Mouse (Mus musculus): ENCODE data around the gene Gdpd3. TPM values are rescaled to one million over a fixed set of nuclear protein-coding genes. Genes with fewer than 3 reads are reported as not detected.

Gdpd3 gene
- polyA plus RNA-seq, 1 experiment from 2014 or later, result 1.9 TPM

GRCm38 (mm10) chr7:126785056-126785455 lies 18.9 kb downstream of the Gdpd3 start:
- 87% methylated on average over 4 of the region's 4 CpGs for WGBS
- H3K9me3 ChIP-seq (ENCODE audit: control insufficient read depth, low read length), result no peaks in the 10 kb centered on the region
- peaks cover 28% of the 10 kb centered on the region for H3K36me3 ChIP-seq (ENCODE audit: control insufficient read depth, insufficient read depth, low read length)
- ATAC-seq (replicated peaks; ENCODE audit: low FRiP score) (no peak), DNase-seq (ENCODE audit: low spot score) (no peak)
- no peak overlapping the region for H3K9ac ChIP-seq (ENCODE audit: low read length)
- H3K4me3 ChIP-seq (ENCODE audit: low read depth, low read length), result no peak overlapping the region
- no peak overlapping the region for H3K27ac ChIP-seq (ENCODE audit: low read depth, low read length)
- H3K4me1 ChIP-seq (replicated peaks; ENCODE audit: control insufficient read depth, insufficient read depth, low read length), result peaks cover 7% of the 10 kb centered on the region
- H3K27me3 ChIP-seq (ENCODE audit: control insufficient read depth, insufficient read depth, low read length), result no peaks in the 10 kb centered on the region
- no peak overlapping the region for H3K4me2 ChIP-seq (ENCODE audit: low read depth, low read length, severe bottlenecking)

GRCm38 (mm10) chr7:126786142-126786541 lies 20.0 kb downstream of the Gdpd3 start:
- WGBS, result 92% methylated on average over 14 of the region's 14 CpGs
- Histone ChIP-seq H3K27ac (ENCODE audit: low read depth, low read length) (no peak overlapping the region), H3K9me3 (ENCODE audit: control insufficient read depth, low read length) (no peaks in the 10 kb centered on the region), H3K4me2 (ENCODE audit: low read depth, low read length, severe bottlenecking) (no peak overlapping the region), H3K27me3 (ENCODE audit: control insufficient read depth, insufficient read depth, low read length) (no peaks in the 10 kb centered on the region), H3K4me3 (ENCODE audit: low read depth, low read length) (no peak overlapping the region), H3K4me1 (replicated peaks; ENCODE audit: control insufficient read depth, insufficient read depth, low read length) (peaks cover 6% of the 10 kb centered on the region), H3K36me3 (ENCODE audit: control insufficient read depth, insufficient read depth, low read length) (peaks cover 28% of the 10 kb centered on the region), H3K9ac (ENCODE audit: low read length) (no peak overlapping the region)
- ATAC-seq (replicated peaks; ENCODE audit: low FRiP score) (no peak), DNase-seq (ENCODE audit: low spot score) (no peak)

GRCm38 (mm10) chr7:126789141-126789540 lies 23.0 kb downstream of the Gdpd3 start:
- Histone ChIP-seq H3K27ac (ENCODE audit: low read depth, low read length) (no peak overlapping the region), H3K4me3 (ENCODE audit: low read depth, low read length) (no peak overlapping the region), H3K4me2 (ENCODE audit: low read depth, low read length, severe bottlenecking) (no peak overlapping the region), H3K27me3 (ENCODE audit: control insufficient read depth, insufficient read depth, low read length) (no peaks in the 10 kb centered on the region), H3K36me3 (ENCODE audit: control insufficient read depth, insufficient read depth, low read length) (peaks cover 28% of the 10 kb centered on the region), H3K9ac (ENCODE audit: low read length) (no peak overlapping the region), H3K4me1 (replicated peaks; ENCODE audit: control insufficient read depth, insufficient read depth, low read length) (peaks cover 2% of the 10 kb centered on the region; the same call in 1 of the 2 replicates), H3K9me3 (ENCODE audit: control insufficient read depth, low read length) (no peaks in the 10 kb centered on the region)
- 85% methylated on average over 4 of the region's 4 CpGs for WGBS
- DNase-seq (ENCODE audit: low spot score), result no peak
- no peak for ATAC-seq (replicated peaks; ENCODE audit: low FRiP score)

GRCm38 (mm10) chr7:126791851-126792720 lies 26.0 kb downstream of the Gdpd3 start, which contains the start of gene Ppp4c:
Ppp4c (minus strand) TSS chr7:126792496.
- no peaks in the 10 kb centered on the region for H3K27me3 ChIP-seq (ENCODE audit: control insufficient read depth, insufficient read depth, low read length)
- H3K36me3 ChIP-seq (ENCODE audit: control insufficient read depth, insufficient read depth, low read length), result peaks cover 22% of the 10 kb centered on the region; the same call in 1 of the 2 replicates
- H3K27ac ChIP-seq (ENCODE audit: low read depth, low read length), result peak within 1 kb of the TSS; percentile 93
- no peaks in the 10 kb centered on the region for H3K9me3 ChIP-seq (ENCODE audit: control insufficient read depth, low read length)
- WGBS, result under 1% methylated on average over 81 of the region's 83 CpGs
- DNase-seq (ENCODE audit: low spot score), result peak; percentile 98
- H3K4me1 ChIP-seq (replicated peaks; ENCODE audit: control insufficient read depth, insufficient read depth, low read length), result peaks cover 10% of the 10 kb centered on the region
- peak within 1 kb of the TSS; percentile 84 for H3K9ac ChIP-seq (ENCODE audit: low read length)
- ATAC-seq (replicated peaks; ENCODE audit: low FRiP score), result peak; percentile 95
- peak within 1 kb of the TSS; percentile 56 for H3K4me2 ChIP-seq (ENCODE audit: low read depth, low read length, severe bottlenecking)
- H3K4me3 ChIP-seq (ENCODE audit: low read depth, low read length), result peak within 1 kb of the TSS; percentile 64

- no peaks in the 10 kb centered on the region for H3K27me3 ChIP-seq (ENCODE audit: control insufficient read depth, insufficient read depth, low read length)
- H3K9me3 ChIP-seq (ENCODE audit: control insufficient read depth, low read length), result no peaks in the 10 kb centered on the region
- DNase-seq (ENCODE audit: low spot score) (no peak), ATAC-seq (replicated peaks; ENCODE audit: low FRiP score) (peak; percentile 44)
- peak overlapping the region; percentile 93 for H3K27ac ChIP-seq (ENCODE audit: low read depth, low read length)
- peak overlapping the region; percentile 64 for H3K4me3 ChIP-seq (ENCODE audit: low read depth, low read length)
- 30% methylated on average over 11 of the region's 11 CpGs for WGBS
- H3K4me1 ChIP-seq (replicated peaks; ENCODE audit: control insufficient read depth, insufficient read depth, low read length), result peaks cover 18% of the 10 kb centered on the region
- H3K4me2 ChIP-seq (ENCODE audit: low read depth, low read length, severe bottlenecking), result peak overlapping the region; percentile 56
- peak overlapping the region; percentile 84 for H3K9ac ChIP-seq (ENCODE audit: low read length)
- peaks cover 17% of the 10 kb centered on the region; the same call in 1 of the 2 replicates for H3K36me3 ChIP-seq (ENCODE audit: control insufficient read depth, insufficient read depth, low read length)
Measured at GRCm38 (mm10) chr7:126792721-126793443, 26.7 kb downstream of the Gdpd3 start.

- H3K36me3 ChIP-seq (ENCODE audit: control insufficient read depth, insufficient read depth, low read length), result peaks cover 16% of the 10 kb centered on the region; the same call in 1 of the 2 replicates
- 76% methylated on average over 4 of the region's 4 CpGs for WGBS
- ATAC-seq (replicated peaks; ENCODE audit: low FRiP score), result no peak
Measured at GRCm38 (mm10) chr7:126793456-126794270, 27.5 kb downstream of the Gdpd3 start.

GRCm38 (mm10) chr7:126794271-126794605 lies 28.1 kb downstream of the Gdpd3 start:
- Histone ChIP-seq H3K27me3 (ENCODE audit: control insufficient read depth, insufficient read depth, low read length) (no peaks in the 10 kb centered on the region), H3K4me2 (ENCODE audit: low read depth, low read length, severe bottlenecking) (no peak overlapping the region), H3K4me3 (ENCODE audit: low read depth, low read length) (no peak overlapping the region), H3K36me3 (ENCODE audit: control insufficient read depth, insufficient read depth, low read length) (peaks cover 11% of the 10 kb centered on the region; the same call in 1 of the 2 replicates), H3K9ac (ENCODE audit: low read length) (no peak overlapping the region), H3K27ac (ENCODE audit: low read depth, low read length) (no peak overlapping the region), H3K9me3 (ENCODE audit: control insufficient read depth, low read length) (no peaks in the 10 kb centered on the region), H3K4me1 (replicated peaks; ENCODE audit: control insufficient read depth, insufficient read depth, low read length) (peaks cover 21% of the 10 kb centered on the region)
- no peak for DNase-seq (ENCODE audit: low spot score)
- WGBS, result 74% methylated on average over 4 of the region's 4 CpGs
- no peak for ATAC-seq (replicated peaks; ENCODE audit: low FRiP score)

More at GRCm38 (mm10) chr7:126793456-126794270, 27.5 kb downstream of the Gdpd3 start:
- no peak overlapping the region for H3K4me2 ChIP-seq (ENCODE audit: low read depth, low read length, severe bottlenecking)
- no peak overlapping the region for H3K27ac ChIP-seq (ENCODE audit: low read depth, low read length)
- H3K27me3 ChIP-seq (ENCODE audit: control insufficient read depth, insufficient read depth, low read length), result no peaks in the 10 kb centered on the region
- no peak overlapping the region for H3K9ac ChIP-seq (ENCODE audit: low read length)
- H3K4me3 ChIP-seq (ENCODE audit: low read depth, low read length), result no peak overlapping the region
- no peak for DNase-seq (ENCODE audit: low spot score)
- no peaks in the 10 kb centered on the region for H3K9me3 ChIP-seq (ENCODE audit: control insufficient read depth, low read length)
- peaks cover 21% of the 10 kb centered on the region for H3K4me1 ChIP-seq (replicated peaks; ENCODE audit: control insufficient read depth, insufficient read depth, low read length)

Measured in forebrain, embryonic 11.5 days (tissue).